Mouse (Mus musculus): ENCODE measurements around the gene Tiam1. TPM values are rescaled to one million over a fixed set of nuclear protein-coding genes. Genes with fewer than 3 reads are reported as not detected.
A peak's percentile ranks its signal among the peaks of the same experiment; 100 is the strongest.

The Tiam1 gene
- polyA plus RNA-seq, 1 experiment, result 10.1 TPM

GRCm38 (mm10) chr16:89818661-89819060 is 324.9 kb downstream of the Tiam1 start:
- H3K4me3 ChIP-seq (replicated peaks), result no peak overlapping the region
- H3K27me3 ChIP-seq (replicated peaks), result peaks cover 2% of the 10 kb centered on the region
- peaks cover 40% of the 10 kb centered on the region for H3K36me3 ChIP-seq (replicated peaks; ENCODE audit: low read length)
- peaks cover 44% of the 10 kb centered on the region for H3K4me1 ChIP-seq
- H3K9me3 ChIP-seq, result peaks cover 11% of the 10 kb centered on the region; the same call in 1 of the 2 replicates
- no peak for TF ChIP-seq FLI1 (IDR thresholded peaks at IDR 0.05; ENCODE audit: low read length)
- TF ChIP-seq GATA1 (IDR thresholded peaks at IDR 0.05; ENCODE audit: borderline replicate concordance, low read length), result no peak

- TF ChIP-seq FLI1 (IDR thresholded peaks at IDR 0.05; ENCODE audit: low read length) (no peak), GATA1 (IDR thresholded peaks at IDR 0.05; ENCODE audit: borderline replicate concordance, low read length) (no peak)
- H3K9me3 ChIP-seq, result peaks cover 11% of the 10 kb centered on the region; the same call in 1 of the 2 replicates
- H3K36me3 ChIP-seq (replicated peaks; ENCODE audit: low read length), result peaks cover 41% of the 10 kb centered on the region
- peaks cover 44% of the 10 kb centered on the region for H3K4me1 ChIP-seq
- no peak overlapping the region for H3K4me3 ChIP-seq (replicated peaks)
- H3K27me3 ChIP-seq (replicated peaks), result peaks cover 2% of the 10 kb centered on the region
These were observed 325.5 kb downstream of the Tiam1 start for GRCm38 (mm10) chr16:89817861-89818630.

- peaks cover 11% of the 10 kb centered on the region; the same call in 1 of the 2 replicates for H3K9me3 ChIP-seq
- TF ChIP-seq GATA1 (IDR thresholded peaks at IDR 0.05; ENCODE audit: borderline replicate concordance, low read length) (no peak), FLI1 (IDR thresholded peaks at IDR 0.05; ENCODE audit: low read length) (no peak)
- peak overlapping the region; percentile 26 for H3K4me3 ChIP-seq (replicated peaks)
- peaks cover 42% of the 10 kb centered on the region for H3K36me3 ChIP-seq (replicated peaks; ENCODE audit: low read length)
- H3K4me1 ChIP-seq, result peaks cover 51% of the 10 kb centered on the region
- peaks cover 2% of the 10 kb centered on the region for H3K27me3 ChIP-seq (replicated peaks)
These were observed 326.3 kb downstream of the Tiam1 start for GRCm38 (mm10) chr16:89817301-89817700.

- Histone ChIP-seq H3K4me3 (replicated peaks) (peak overlapping the region; percentile 69), H3K27me3 (replicated peaks) (peaks cover 2% of the 10 kb centered on the region), H3K9me3 (peaks cover 8% of the 10 kb centered on the region; the same call in 1 of the 2 replicates), H3K36me3 (replicated peaks; ENCODE audit: low read length) (peaks cover 42% of the 10 kb centered on the region), H3K4me1 (peaks cover 57% of the 10 kb centered on the region)
- TF ChIP-seq GATA1 (IDR thresholded peaks at IDR 0.05; ENCODE audit: borderline replicate concordance, low read length), result no peak
- TF ChIP-seq FLI1 (IDR thresholded peaks at IDR 0.05; ENCODE audit: low read length), result no peak
These were observed 326.9 kb downstream of the Tiam1 start for GRCm38 (mm10) chr16:89816506-89817172.

- H3K9me3 ChIP-seq, result no peaks in the 10 kb centered on the region
- H3K27me3 ChIP-seq (replicated peaks), result peaks cover 2% of the 10 kb centered on the region
- peaks cover 68% of the 10 kb centered on the region for H3K4me1 ChIP-seq
- TF ChIP-seq GATA1 (IDR thresholded peaks at IDR 0.05; ENCODE audit: borderline replicate concordance, low read length) (no peak), FLI1 (IDR thresholded peaks at IDR 0.05; ENCODE audit: low read length) (no peak)
- H3K36me3 ChIP-seq (replicated peaks; ENCODE audit: low read length), result peaks cover 50% of the 10 kb centered on the region
- no peak overlapping the region for H3K4me3 ChIP-seq (replicated peaks)
These were observed 330.0 kb downstream of the Tiam1 start for GRCm38 (mm10) chr16:89813536-89813935.

- no peak overlapping the region for H3K4me3 ChIP-seq (replicated peaks)
- H3K36me3 ChIP-seq (replicated peaks; ENCODE audit: low read length), result peaks cover 55% of the 10 kb centered on the region
- H3K4me1 ChIP-seq, result peaks cover 68% of the 10 kb centered on the region
- H3K27me3 ChIP-seq (replicated peaks), result peaks cover 2% of the 10 kb centered on the region
- TF ChIP-seq GATA1 (IDR thresholded peaks at IDR 0.05; ENCODE audit: borderline replicate concordance, low read length), result no peak
- no peak for TF ChIP-seq FLI1 (IDR thresholded peaks at IDR 0.05; ENCODE audit: low read length)
- no peaks in the 10 kb centered on the region for H3K9me3 ChIP-seq
These were observed 330.7 kb downstream of the Tiam1 start for GRCm38 (mm10) chr16:89812891-89813290.

- Histone ChIP-seq H3K4me1 (peaks cover 43% of the 10 kb centered on the region), H3K9me3 (no peaks in the 10 kb centered on the region), H3K36me3 (replicated peaks; ENCODE audit: low read length) (peaks cover 76% of the 10 kb centered on the region), H3K27me3 (replicated peaks) (no peaks in the 10 kb centered on the region), H3K4me3 (replicated peaks) (no peak overlapping the region)
- TF ChIP-seq GATA1 (IDR thresholded peaks at IDR 0.05; ENCODE audit: borderline replicate concordance, low read length), result no peak
- TF ChIP-seq FLI1 (IDR thresholded peaks at IDR 0.05; ENCODE audit: low read length), result no peak
These were observed 333.2 kb downstream of the Tiam1 start for GRCm38 (mm10) chr16:89810398-89810797.

- Histone ChIP-seq H3K4me3 (replicated peaks) (no peak overlapping the region), H3K9me3 (peaks cover 10% of the 10 kb centered on the region; the same call in 1 of the 2 replicates)
- TF ChIP-seq FLI1 (IDR thresholded peaks at IDR 0.05; ENCODE audit: low read length) (no peak), GATA1 (IDR thresholded peaks at IDR 0.05; ENCODE audit: borderline replicate concordance, low read length) (no peak)
These were observed 335.4 kb downstream of the Tiam1 start for GRCm38 (mm10) chr16:89808168-89808567.

GRCm38 (mm10) chr16:89805946-89806345 is 337.6 kb downstream of the Tiam1 start:
- no peak overlapping the region for H3K4me3 ChIP-seq (replicated peaks)
- peaks cover 15% of the 10 kb centered on the region for H3K4me1 ChIP-seq
- TF ChIP-seq FLI1 (IDR thresholded peaks at IDR 0.05; ENCODE audit: low read length), result no peak
- TF ChIP-seq GATA1 (IDR thresholded peaks at IDR 0.05; ENCODE audit: borderline replicate concordance, low read length), result no peak
- H3K27me3 ChIP-seq (replicated peaks), result no peaks in the 10 kb centered on the region
- peaks cover 86% of the 10 kb centered on the region for H3K36me3 ChIP-seq (replicated peaks; ENCODE audit: low read length)
- peaks cover 10% of the 10 kb centered on the region; the same call in 1 of the 2 replicates for H3K9me3 ChIP-seq

More at GRCm38 (mm10) chr16:89808168-89808567, 335.4 kb downstream of the Tiam1 start:
- Histone ChIP-seq H3K4me1 (peaks cover 33% of the 10 kb centered on the region), H3K27me3 (replicated peaks) (no peaks in the 10 kb centered on the region), H3K36me3 (replicated peaks; ENCODE audit: low read length) (peaks cover 89% of the 10 kb centered on the region)

- TF ChIP-seq GATA1 (IDR thresholded peaks at IDR 0.05; ENCODE audit: borderline replicate concordance, low read length) (no peak), FLI1 (IDR thresholded peaks at IDR 0.05; ENCODE audit: low read length) (no peak)
- Histone ChIP-seq H3K4me1 (peaks cover 9% of the 10 kb centered on the region), H3K9me3 (peaks cover 10% of the 10 kb centered on the region; the same call in 1 of the 2 replicates), H3K27me3 (replicated peaks) (no peaks in the 10 kb centered on the region), H3K4me3 (replicated peaks) (no peak overlapping the region), H3K36me3 (replicated peaks; ENCODE audit: low read length) (peaks cover 85% of the 10 kb centered on the region)
These were observed 338.4 kb downstream of the Tiam1 start for GRCm38 (mm10) chr16:89805210-89805609.

All from megakaryocyte, embryonic 14.5 days (primary cell).